Mouse (Mus musculus) hematopoietic stem cell, adult 5-6 weeks (primary cell): Measurements from ENCODE around the gene Klhl2. TPM values are rescaled to one million over a fixed set of nuclear protein-coding genes. Genes with fewer than 3 reads are reported as not detected.

Source experiments
- ATAC-seq, 2 experiments: fragments of 125-278 bp in 1 of 2; replicated peaks in 1 of 2; 2 replicates each; pipeline ENCODE4 v1.8.0; 2016 to 2017; ENCODE audit warnings: inconsistent platforms in 2 of 2, mild to moderate bottlenecking in 2 of 2, moderate number of reproducible peaks in 2 of 2, low read depth in 1 of 2, moderate TSS enrichment in 1 of 2; ENCODE audit not compliant: low FRiP score in 2 of 2, poor library complexity in 2 of 2, severe bottlenecking in 2 of 2, insufficient read depth in 1 of 2, low TSS enrichment in 1 of 2
- total RNA-seq: library from RNA; stranded (forward); fragments of 172-1452, 232-1000 nt; gene quantifications from 2 replicates; pipeline ENCODE4 v1.2.3, GENCODE M21; 2017

Gene Klhl2
- total RNA-seq, 1 experiment from 2014 or later, result 21.3 TPM

GRCm38 (mm10) chr8:64738916-64739315 lies 110.9 kb downstream of the Klhl2 start:
- no peak for ATAC-seq

- ATAC-seq, result no peak
These were observed 113.0 kb downstream of the Klhl2 start for GRCm38 (mm10) chr8:64736767-64737323.

- ATAC-seq, result no peak
These were observed 114.7 kb downstream of the Klhl2 start for GRCm38 (mm10) chr8:64735161-64735560.

GRCm38 (mm10) chr8:64733271-64733943 lies 116.4 kb downstream of the Klhl2 start, which contains the start of gene Msmo1:
Gene Msmo1, minus strand, starts transcription at chr8:64733792.
- peak; percentile 99 to 100 for ATAC-seq

- ATAC-seq, result no peak
These were observed 117.2 kb downstream of the Klhl2 start for GRCm38 (mm10) chr8:64732596-64732995.

- no peak for ATAC-seq
These were observed 121.7 kb downstream of the Klhl2 start for GRCm38 (mm10) chr8:64728156-64728555.

- ATAC-seq, result peak; percentile 68 to 77
These were observed 123.6 kb downstream of the Klhl2 start for GRCm38 (mm10) chr8:64726190-64726695.

- no peak for ATAC-seq
These were observed 126.6 kb downstream of the Klhl2 start for GRCm38 (mm10) chr8:64723206-64723605.

- no peak for ATAC-seq
These were observed 131.9 kb downstream of the Klhl2 start for GRCm38 (mm10) chr8:64717868-64718267.

- no peak for ATAC-seq
These were observed 137.3 kb downstream of the Klhl2 start for GRCm38 (mm10) chr8:64712499-64712898.

- ATAC-seq, result no peak
These were observed 138.3 kb downstream of the Klhl2 start for GRCm38 (mm10) chr8:64711544-64711943.

GRCm38 (mm10) chr8:64707481-64707880 lies 142.3 kb downstream of the Klhl2 start:
- ATAC-seq, result no peak

- ATAC-seq, result no peak
These were observed 146.6 kb downstream of the Klhl2 start for GRCm38 (mm10) chr8:64703191-64703590.

- ATAC-seq, result peak; percentile 97 to 98
These were observed 157.1 kb downstream of the Klhl2 start, which contains the start of gene Cpe for GRCm38 (mm10) chr8:64692651-64693201. Gene Cpe, minus strand, starts transcription at chr8:64693054.

- ATAC-seq, result no peak
These were observed 158.0 kb downstream of the Klhl2 start for GRCm38 (mm10) chr8:64691591-64692401.

GRCm38 (mm10) chr8:64690845-64691244 lies 159.0 kb downstream of the Klhl2 start:
- ATAC-seq, result no peak

GRCm38 (mm10) chr8:64690306-64690705 lies 159.5 kb downstream of the Klhl2 start:
- ATAC-seq, result no peak
